Mouse (Mus musculus) liver, embryonic 16.5 days (tissue): ENCODE data around the gene Ehd1. TPM values are rescaled to one million over a fixed set of nuclear protein-coding genes. Genes with fewer than 3 reads are reported as not detected.

Experiments
- ATAC-seq: fragments of 200-750 bp; cut with Nextera tagmentation; 2 replicates; pipeline ENCODE4 v1.8.0; 2017; ENCODE audit warnings: low read depth, mild to moderate bottlenecking, moderate number of reproducible peaks, moderate library complexity
- H3K27ac ChIP-seq: fragments of 300-500 bp; sonication (generic); 2 replicates; pipeline ENCODE4 v1.5.1; 2014; ENCODE audit warnings: mild to moderate bottlenecking, low read length
- H3K27me3 ChIP-seq: fragments of 300-500 bp; sonication (generic); 2 replicates; pipeline ENCODE4 v1.6.1; 2014; ENCODE audit warnings: low read depth, low read length, mixed read lengths; ENCODE audit not compliant: control insufficient read depth, insufficient read depth
- H3K36me3 ChIP-seq: fragments of 300-500 bp; sonication (generic); 2 replicates; pipeline ENCODE4 v1.6.1; 2014; ENCODE audit warnings: mild to moderate bottlenecking; ENCODE audit not compliant: control insufficient read depth, insufficient read depth
- H3K4me1 ChIP-seq: fragments of 300-500 bp; sonication (generic); 2 replicates; pipeline ENCODE4 v1.6.1; 2014; ENCODE audit warnings: low read depth, low read length, mixed read lengths; ENCODE audit not compliant: control insufficient read depth
- H3K4me2 ChIP-seq: fragments of 300-500 bp; sonication (generic); 2 replicates; pipeline ENCODE4 v1.6.1; 2014; ENCODE audit warnings: low read depth, low read length, mixed read lengths
- H3K4me3 ChIP-seq: fragments of 300-500 bp; sonication (generic); 2 replicates; pipeline ENCODE4 v1.5.1; 2014; ENCODE audit warnings: low read depth, mild to moderate bottlenecking, low read length
- H3K9ac ChIP-seq: fragments of 300-500 bp; sonication (generic); 2 replicates; pipeline ENCODE4 v1.6.1; 2014; ENCODE audit warnings: low read depth, low read length
- H3K9me3 ChIP-seq: fragments of 300-500 bp; sonication (generic); replicated peaks from 2 replicates; pipeline ENCODE4 v1.6.1; 2016; ENCODE audit warnings: low read length; ENCODE audit not compliant: control insufficient read depth
- WGBS: fragments of 180-500 bp; shearing (Covaris S2); extraction: QIAGEN DNeasy Blood & Tissue Kit; methylation state at CpG from one replicate; pipeline ENCODE4 v1.1.7; 2014; ENCODE audit not compliant: insufficient replicate concordance; 5-methylcytosine and 5-hydroxymethylcytosine counted together
- polyA plus RNA-seq: library from polyadenylated mRNA; unstranded; fragments of >200 nt; fragmentation: Nextera tagmentation; extraction: Ambion mirVana; gene quantifications from 2 replicates; pipeline ENCODE4 v1.2.1, GENCODE M21; 2015

The Ehd1 gene
- polyA plus RNA-seq, 1 experiment from 2014 or later: 68.6 TPM

DNA sequence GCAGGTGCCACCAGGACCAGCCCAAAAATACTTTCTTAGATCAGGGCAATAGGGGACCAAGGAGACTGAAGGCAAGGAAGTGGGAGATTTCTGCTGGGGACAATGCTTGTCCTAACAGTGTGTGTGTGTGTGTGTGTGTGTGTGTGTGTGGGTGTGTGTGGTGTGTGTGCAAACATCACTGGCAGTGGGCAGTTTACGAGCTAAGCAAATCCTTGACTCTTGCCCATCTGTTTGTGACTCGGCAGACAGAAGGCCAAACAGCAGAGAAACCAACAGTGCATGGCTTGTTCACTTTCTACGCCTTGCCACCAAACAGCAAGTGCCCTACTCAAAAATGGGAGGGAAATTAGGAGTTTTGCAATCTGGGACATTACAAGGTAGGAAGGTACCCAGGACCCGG lies 2.9 kb upstream of the Ehd1 start:
- no peaks in the 10 kb centered on the region for H3K27me3 ChIP-seq
- no peak overlapping the region for H3K4me3 ChIP-seq
- H3K4me1 ChIP-seq: peaks cover 52% of the 10 kb centered on the region
- H3K9me3 ChIP-seq: no peaks in the 10 kb centered on the region
- 0 out of 2 replicates have a peak overlapping the region, but pooled peaks have one; percentile 13 for H3K27ac ChIP-seq
- H3K9ac ChIP-seq: no peak overlapping the region
- H3K4me2 ChIP-seq: no peak overlapping the region
- WGBS: 61% methylated on average over 4 of the region's 4 CpGs
- ATAC-seq: no peak
- no peaks in the 10 kb centered on the region for H3K36me3 ChIP-seq

DNA sequence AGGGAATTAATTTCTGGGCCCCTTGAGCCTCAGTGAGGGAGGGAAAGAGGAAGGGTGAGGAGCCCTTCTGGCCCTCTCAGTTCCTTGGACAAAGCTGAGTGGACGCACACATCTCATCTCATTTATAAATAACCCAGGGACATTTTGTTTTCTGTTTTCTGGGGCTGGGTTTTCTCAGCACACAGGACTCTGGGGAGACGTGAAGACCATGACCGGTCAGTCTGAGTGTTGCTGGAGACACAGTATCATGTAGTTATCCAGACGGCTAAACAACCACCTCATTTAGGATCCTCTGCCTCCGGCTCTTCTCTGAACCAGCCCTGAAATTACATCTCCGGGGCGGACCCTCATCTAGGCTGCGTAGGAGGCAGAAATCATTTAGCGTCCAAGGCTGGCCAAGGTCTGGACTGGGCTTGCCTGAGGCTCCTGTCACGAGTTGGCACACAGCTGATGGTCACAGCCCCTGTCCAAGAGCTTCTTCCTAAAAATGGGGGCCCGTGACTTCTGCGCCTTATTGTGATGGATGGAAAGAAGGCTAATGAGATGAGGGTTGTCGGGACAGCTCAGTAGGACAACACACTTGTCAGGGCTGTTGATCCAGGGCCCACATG lies 2.4 kb upstream of the Ehd1 start:
- H3K4me1 ChIP-seq: peaks cover 53% of the 10 kb centered on the region
- H3K4me2 ChIP-seq: no peak overlapping the region
- no peaks in the 10 kb centered on the region for H3K36me3 ChIP-seq
- no peaks in the 10 kb centered on the region for H3K27me3 ChIP-seq
- no peak for ATAC-seq
- no peaks in the 10 kb centered on the region for H3K9me3 ChIP-seq
- 82% methylated on average over 13 of the region's 13 CpGs for WGBS
- no peak overlapping the region for H3K4me3 ChIP-seq
- no peak overlapping the region for H3K9ac ChIP-seq
- 0 out of 2 replicates have a peak overlapping the region, but pooled peaks have one; percentile 13 for H3K27ac ChIP-seq

DNA sequence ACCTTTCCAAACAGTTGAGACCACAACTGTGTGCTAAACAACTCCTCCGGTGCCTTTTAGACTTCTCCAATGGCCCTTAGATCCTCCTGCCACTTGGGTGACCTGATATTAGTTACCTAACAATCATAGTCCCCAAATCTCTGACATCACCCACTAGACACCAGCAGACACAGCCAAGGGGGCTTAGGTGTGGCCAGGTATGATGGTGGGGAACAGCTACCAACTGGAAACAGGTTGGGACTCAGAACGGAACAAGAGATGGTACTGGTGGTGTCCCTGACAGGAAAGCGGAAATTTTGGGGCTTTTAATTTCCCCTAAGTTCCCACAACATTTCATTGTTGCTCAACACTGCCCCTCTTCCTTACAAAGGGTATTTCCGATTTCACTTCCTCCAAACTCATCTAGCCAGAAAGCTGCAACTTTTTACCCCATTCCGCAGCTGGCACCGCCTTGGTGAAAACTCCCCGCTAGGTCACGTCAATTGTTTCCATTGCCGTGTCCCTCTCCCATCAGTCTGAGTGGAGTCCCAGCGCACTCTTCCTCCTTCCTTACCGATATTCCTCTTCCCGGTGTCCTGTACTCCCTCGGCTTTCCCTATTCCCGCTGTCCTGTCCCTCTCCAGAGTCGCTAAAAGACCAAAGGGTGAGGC lies 660 bp upstream of the Ehd1 start:
- peaks cover 59% of the 10 kb centered on the region for H3K4me1 ChIP-seq
- WGBS: 4% methylated on average over 15 of the region's 15 CpGs

DNA sequence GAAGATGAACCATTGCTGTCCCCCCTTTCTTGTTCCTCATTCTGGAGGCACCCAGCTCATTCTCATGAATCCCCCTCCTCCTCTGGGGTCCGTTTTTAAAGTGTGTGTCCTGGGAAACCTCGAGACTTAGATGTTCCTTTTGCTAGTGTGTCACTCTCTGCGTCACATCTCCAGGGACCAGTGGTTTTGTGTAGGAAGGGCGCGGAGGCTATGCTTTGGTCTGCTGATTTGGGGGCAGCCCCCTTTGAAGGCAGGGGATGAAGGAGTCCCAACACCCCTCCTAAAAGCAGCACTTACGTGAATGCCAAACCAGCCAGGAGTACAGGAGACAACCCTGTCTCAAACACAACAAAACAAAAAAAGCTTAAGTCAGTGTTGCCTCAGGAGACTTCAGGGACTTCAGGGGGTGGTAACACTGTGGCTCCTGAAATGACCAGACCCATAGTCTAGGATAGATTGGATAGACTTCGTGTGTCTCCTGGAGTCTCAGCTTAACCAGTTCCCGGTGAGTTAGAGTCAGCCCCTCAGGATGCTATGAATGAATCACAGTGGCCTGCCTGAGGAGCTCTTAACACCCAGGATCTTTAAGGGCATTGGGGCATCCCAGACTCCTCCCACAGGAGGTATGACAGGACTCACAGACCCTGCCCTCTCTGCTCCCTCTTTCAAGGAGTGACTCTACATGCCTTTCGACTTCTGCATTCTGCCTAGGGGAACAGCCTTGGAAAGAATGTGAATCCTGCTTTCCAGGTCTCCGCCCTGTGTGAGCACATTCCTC lies 1.3 kb downstream of the Ehd1 start:
- Histone ChIP-seq H3K9ac (peak overlapping the region; percentile 89), H3K4me3 (peak overlapping the region; percentile 85), H3K36me3 (peaks cover 14% of the 10 kb centered on the region), H3K27me3 (no peaks in the 10 kb centered on the region), H3K27ac (peak overlapping the region; percentile 88), H3K9me3 (no peaks in the 10 kb centered on the region), H3K4me1 (peaks cover 72% of the 10 kb centered on the region), H3K4me2 (peak overlapping the region; percentile 98)
- peak; percentile 20 for ATAC-seq
- 8% methylated on average over 10 of the region's 10 CpGs for WGBS

More for the DNA sequence above, 660 bp upstream of the Ehd1 start:
- H3K4me3 ChIP-seq: peak overlapping the region; percentile 85
- H3K27ac ChIP-seq: peak overlapping the region; percentile 87
- H3K36me3 ChIP-seq: peaks cover 2% of the 10 kb centered on the region; the same call in 1 of the 2 replicates
- no peaks in the 10 kb centered on the region for H3K9me3 ChIP-seq
- H3K9ac ChIP-seq: peak overlapping the region; percentile 68
- peak overlapping the region; percentile 98 for H3K4me2 ChIP-seq
- no peaks in the 10 kb centered on the region for H3K27me3 ChIP-seq
- no peak for ATAC-seq

DNA sequence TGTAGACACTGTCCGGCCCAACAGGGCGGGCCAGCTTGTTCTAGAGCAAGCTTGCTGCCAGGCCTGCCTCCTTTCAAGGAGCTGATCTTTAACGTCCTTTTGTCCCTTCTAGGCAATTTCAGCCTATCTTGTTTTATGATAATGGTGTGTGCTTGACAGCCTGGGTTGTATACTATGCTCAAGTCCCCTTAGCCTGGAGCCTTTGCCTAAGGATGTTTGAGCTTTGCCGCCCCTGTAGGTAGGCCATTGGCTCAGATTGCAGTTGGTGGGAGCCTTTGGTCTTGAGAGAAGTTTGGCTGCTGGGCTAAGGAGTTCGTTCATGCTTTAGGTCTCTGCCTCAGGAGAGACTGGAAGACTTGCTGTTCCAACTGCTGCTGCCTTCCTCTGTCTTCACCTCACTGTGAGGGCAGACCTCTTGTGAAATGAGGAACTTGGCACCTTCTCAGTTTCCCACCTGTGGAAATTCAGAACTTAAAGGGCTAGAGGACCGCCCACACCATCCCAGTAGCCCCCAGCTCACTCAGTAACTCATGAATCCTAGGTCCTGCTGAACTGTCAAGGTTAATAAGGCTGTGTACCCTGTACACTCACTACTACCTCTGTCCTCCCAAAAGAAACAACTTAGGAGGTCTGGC lies 2.0 kb downstream of the Ehd1 start:
- H3K9me3 ChIP-seq: no peaks in the 10 kb centered on the region
- peaks cover 76% of the 10 kb centered on the region for H3K4me1 ChIP-seq
- H3K4me2 ChIP-seq: peak overlapping the region; percentile 98
- H3K9ac ChIP-seq: peak overlapping the region; percentile 89
- H3K4me3 ChIP-seq: peak overlapping the region; percentile 85
- H3K27me3 ChIP-seq: no peaks in the 10 kb centered on the region
- no peak for ATAC-seq
- H3K36me3 ChIP-seq: peaks cover 14% of the 10 kb centered on the region
- peak overlapping the region; percentile 88 for H3K27ac ChIP-seq
- WGBS: 34% methylated on average over 6 of the region's 6 CpGs

DNA sequence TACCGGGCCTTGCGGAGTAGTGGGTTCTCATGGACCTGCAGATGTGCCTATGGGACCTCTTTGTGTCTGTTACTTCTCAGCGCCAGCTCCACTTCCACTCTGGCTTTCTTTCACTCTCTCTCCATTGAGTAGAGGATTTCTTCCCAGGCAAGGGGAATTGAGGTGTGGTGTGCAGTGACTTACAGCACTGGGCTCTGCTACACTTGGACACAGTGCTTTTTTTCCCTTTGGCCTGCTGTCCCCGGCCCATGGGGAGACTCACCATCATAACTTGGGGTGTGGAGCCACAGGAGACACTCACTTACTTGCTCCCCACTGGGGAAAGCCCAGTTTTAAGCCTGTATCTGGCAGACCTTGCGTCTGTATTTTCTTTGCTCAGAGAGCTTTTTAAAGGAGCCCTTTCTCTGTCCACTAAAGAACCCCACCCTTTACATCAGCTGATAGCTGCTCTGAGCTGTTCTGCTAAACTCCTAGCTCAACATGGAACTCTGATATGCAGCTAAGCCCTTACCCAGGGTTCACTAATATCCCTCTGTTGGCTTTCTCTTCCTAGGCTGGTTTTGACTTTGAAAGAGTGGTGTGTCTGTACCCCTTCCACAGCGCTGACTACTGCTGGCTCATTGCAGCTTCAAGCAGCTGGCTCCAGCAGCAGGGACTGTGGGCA lies 3.1 kb downstream of the Ehd1 start:
- no peaks in the 10 kb centered on the region for H3K27me3 ChIP-seq
- H3K4me2 ChIP-seq: peak overlapping the region; percentile 98
- H3K4me1 ChIP-seq: peaks cover 83% of the 10 kb centered on the region
- H3K27ac ChIP-seq: peak overlapping the region; percentile 77
- peak overlapping the region; percentile 56 for H3K9ac ChIP-seq
- H3K4me3 ChIP-seq: peak overlapping the region; percentile 85
- WGBS: 70% methylated on average over 6 of the region's 6 CpGs
- no peaks in the 10 kb centered on the region for H3K9me3 ChIP-seq
- no peak for ATAC-seq
- H3K36me3 ChIP-seq: peaks cover 14% of the 10 kb centered on the region

DNA sequence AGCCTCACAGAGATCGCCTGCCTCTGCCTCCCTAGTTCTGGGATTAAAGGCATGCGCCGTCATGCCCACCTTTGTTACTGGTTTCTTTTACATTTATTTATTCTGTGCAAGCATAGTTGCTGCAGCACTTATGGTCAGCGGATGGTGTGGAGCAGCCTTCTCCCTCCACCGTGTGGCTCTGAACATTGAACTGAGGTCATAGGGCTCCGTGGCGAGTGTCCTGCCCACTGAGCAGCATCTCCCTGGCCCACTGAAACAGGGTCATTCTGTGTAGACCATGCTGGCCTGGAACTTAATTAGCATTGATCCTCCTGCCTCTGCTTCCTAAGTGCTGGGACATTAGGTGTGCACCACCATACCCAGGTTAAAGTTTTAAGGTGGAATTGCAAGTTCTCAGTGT lies 4.0 kb downstream of the Ehd1 start:
- WGBS: 77% methylated on average over 7 of the region's 7 CpGs
- peak overlapping the region; percentile 98 for H3K4me2 ChIP-seq
- ATAC-seq: no peak
- no peak overlapping the region; the same call in 1 of the 2 replicates for H3K4me3 ChIP-seq
- peaks cover 88% of the 10 kb centered on the region for H3K4me1 ChIP-seq
- H3K27ac ChIP-seq: peak overlapping the region; percentile 77
- H3K9ac ChIP-seq: no peak overlapping the region
- H3K27me3 ChIP-seq: no peaks in the 10 kb centered on the region
- H3K9me3 ChIP-seq: no peaks in the 10 kb centered on the region
- H3K36me3 ChIP-seq: peaks cover 14% of the 10 kb centered on the region

DNA sequence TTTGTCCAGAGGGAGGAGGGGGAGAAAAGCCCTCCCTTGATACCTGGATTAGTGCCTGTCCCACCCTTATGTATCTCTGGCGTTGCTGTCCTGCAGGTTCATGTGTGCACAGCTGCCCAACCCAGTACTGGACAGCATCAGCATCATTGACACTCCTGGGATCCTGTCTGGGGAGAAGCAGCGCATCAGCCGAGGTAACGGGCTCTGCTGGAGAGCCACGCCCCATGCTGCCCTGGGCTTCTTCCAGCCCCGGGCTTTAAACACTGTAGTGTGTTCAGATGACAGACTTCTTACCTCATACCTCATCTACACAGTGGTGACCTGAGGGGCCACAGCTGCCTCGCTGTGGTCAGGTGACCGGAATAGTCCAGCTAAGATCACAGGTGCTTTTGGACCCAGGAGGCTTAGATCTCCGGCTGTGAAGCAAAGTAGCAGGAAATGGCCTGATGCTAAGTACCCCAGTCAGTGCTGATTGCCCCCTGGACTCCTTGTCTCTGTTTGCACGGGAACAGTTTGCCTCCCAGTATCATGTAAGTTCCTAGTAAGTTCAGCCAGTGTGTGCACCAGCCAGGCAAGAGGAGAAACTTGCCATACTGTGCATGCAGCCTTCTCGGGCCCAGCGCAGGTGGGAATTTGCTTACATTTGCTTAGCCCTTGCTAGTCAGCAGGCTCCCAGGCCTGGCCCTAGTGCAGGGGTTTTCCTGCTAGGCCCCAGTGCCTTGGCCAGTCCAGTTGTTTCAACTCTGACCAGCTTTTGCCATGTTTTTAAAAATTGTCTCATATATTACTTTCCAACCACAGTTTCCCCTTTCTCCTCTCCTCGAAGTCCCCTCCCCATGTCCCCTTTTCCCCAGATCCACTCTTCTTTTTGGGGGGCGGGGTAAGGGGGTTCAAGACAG lies 4.8 kb downstream of the Ehd1 start:
- Histone ChIP-seq H3K4me2 (no peak overlapping the region), H3K27me3 (no peaks in the 10 kb centered on the region), H3K9ac (no peak overlapping the region)

More for the DNA sequence above, 4.8 kb downstream of the Ehd1 start:
- 64% methylated on average over 14 of the region's 14 CpGs for WGBS
- H3K4me1 ChIP-seq: peaks cover 89% of the 10 kb centered on the region
- peak overlapping the region; percentile 42 for H3K27ac ChIP-seq
- H3K36me3 ChIP-seq: peaks cover 14% of the 10 kb centered on the region
- H3K9me3 ChIP-seq: no peaks in the 10 kb centered on the region
- H3K4me3 ChIP-seq: no peak overlapping the region
- no peak for ATAC-seq
